Mouse (Mus musculus) neural tube, embryonic 10.5 days (tissue): Measurements from ENCODE around the gene Plekha1.

Experiments used
- DNase-seq: peaks from one replicate; pipeline ENCODE4 v3.0.0-alpha.2; 2017; ENCODE audit warnings: low spot score; ENCODE audit errors: extremely low spot score

Gene Plekha1

DNA sequence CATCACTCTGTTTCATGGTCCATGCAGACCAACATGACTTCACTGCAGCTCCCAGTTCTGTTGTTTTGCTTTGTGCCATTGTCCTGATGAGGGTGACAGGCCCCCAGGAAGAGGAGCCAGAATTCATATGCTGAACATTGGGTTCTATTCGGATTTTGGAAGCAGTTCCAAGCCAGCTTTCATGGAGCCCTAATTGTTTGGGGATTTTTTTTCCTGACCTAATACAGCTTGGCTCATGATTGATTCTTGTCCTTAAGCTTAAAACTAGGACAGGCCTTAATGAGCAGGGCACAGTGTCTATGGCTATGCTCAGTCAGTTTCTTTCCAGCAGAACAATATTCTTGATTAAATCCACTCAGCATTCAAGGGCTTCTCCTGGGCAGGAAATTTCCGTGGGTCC is 52.7 kb downstream of the Plekha1 start:
- DNase-seq = no peak

DNA sequence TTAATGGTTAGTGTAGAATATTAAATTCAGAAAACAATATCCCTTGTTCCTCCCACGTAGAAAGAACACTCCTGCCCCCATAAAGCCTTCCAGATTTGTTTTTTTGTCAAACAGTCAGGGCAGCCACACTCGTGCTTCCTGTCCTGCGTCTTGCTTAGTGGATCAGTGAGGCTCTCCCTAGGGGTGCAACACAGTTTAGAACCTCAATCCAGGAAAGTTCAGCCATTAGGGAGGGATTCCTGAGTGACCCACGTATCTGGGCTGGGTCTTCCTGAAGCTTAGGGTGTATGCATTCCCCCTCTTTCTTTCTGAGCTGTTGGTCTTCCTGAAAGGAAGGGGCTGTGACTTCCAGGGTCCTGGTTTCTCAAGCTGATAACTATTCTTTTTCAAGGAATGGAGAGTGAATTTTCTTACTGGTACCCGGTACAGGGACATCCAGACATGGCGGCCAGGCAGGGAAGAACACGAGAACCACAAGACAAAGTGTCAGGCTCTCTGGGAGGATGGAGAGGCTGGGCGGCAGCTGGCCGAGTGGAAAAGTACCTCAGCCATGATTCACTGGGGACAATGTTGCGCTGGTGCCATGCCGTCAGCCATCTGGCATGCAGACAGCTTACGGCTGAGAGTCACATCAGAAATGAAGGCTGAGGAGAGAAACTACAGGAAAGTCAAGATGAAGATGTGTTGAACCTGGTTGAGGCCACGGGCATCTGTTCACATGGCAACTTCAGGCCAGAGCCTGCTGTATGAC is 57.6 kb downstream of the Plekha1 start:
- no peak for DNase-seq

DNA sequence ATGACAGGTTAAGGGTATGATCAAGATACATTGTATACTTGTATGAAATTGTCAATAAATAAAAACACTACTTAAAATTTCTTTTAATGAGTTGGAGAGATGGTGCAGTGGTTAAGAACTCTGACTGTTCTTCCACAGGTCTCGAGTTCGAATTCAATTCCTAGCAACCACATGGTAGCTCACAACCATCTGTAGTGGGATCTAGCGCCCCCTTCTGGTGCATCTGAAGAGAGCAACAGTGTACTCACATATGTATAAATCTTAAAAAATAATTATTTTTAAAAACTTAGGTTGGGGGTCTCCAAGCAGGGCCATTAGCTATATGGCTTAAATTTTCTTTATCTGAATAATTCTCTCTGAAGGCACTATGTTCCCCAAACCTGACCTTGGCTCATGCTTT is 64.8 kb downstream of the Plekha1 start:
- DNase-seq = no peak

DNA sequence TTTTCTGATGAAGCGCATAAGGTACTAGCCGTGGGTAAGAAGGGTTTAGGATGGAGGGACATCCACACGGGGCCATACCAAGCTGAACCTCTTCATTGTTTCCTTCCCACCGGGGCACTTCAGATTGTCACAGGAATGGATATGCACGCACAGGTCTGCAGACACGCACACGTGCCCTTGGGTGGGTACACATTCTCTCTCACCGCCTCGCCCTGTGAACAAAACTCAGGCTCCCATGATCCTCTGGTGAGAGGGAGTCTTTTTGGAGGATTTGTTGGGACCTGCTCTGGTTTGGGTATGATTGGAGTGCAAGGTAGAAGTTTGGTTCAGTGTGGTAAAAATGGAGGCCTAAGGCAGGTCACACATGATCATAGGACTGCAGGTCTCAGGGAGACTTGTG is 67.4 kb downstream of the Plekha1 start:
- DNase-seq = no peak

DNA sequence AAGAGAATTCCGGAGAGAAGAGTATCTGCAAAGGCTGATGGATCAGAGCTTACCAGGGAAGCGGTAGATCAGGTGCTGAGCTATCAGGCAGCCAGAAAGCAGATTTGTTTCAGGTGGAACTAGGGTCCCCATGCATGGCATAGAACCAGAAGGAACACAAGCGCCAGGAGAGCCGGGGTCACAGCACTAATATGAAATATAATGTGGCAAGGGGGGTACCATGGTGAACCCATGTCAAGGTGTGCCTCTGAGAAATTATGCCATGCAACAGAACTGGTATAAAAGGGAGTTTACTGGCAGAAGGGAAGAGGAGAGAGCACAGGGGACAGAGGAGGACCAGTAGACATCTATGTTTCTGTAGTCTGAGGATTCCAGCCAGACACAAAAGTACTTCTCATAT is 69.1 kb downstream of the Plekha1 start:
- no peak for DNase-seq

DNA sequence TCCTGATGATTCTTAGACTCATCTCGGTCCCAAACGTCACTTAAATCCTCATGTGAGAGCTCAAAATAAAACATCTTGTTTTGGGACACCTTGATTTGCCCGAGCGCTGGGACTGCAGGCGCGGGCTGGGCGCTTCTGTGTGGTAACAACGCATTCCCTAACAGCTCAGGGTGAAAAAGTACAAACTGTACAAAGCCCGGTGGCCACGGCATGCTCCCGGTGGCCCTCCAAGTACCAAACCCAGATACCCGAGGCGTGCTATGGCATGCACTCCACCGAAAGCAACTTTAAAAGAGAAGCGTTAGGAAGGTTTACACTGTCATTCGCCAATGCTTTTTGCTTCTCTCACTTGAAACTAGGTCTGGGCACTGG is 69.9 kb downstream of the Plekha1 start:
- no peak for DNase-seq

DNA sequence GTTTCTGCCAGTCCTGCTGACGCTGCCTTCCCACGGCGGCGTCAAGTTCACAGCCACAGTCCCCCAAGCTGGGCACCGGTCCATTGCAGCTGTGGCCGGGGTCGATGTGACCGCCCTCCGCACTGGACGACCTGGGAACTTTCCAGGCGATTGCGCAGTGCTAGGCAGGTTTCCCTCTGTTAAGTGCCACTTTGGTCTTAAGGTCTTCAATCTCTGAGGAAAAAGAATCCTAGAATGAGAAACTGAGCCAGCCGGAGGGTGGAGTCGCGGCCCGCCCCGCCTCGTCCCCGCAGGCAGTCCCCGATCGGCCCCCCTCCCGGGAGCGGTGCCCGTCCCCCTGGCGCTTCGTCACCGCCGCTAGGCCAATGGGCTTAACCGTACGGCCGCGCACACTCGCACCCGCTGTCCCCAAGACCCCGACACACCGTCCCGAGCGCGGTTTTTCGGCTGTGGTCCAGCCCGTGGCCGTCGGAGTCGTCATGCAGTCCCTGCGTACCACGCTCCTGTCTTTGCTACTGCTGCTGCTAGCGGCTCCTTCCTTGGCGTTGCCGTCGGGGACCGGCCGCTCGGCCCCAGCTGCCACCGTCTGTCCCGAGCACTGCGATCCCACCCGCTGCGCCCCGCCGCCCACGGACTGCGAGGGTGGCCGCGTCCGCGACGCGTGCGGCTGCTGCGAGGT is 70.4 kb downstream of the Plekha1 start, which contains the start of gene Htra1:
Htra1 (plus strand) TSS at position 319 of the 679 bp plus-strand sequence.
- peak; percentile 64 for DNase-seq

DNA sequence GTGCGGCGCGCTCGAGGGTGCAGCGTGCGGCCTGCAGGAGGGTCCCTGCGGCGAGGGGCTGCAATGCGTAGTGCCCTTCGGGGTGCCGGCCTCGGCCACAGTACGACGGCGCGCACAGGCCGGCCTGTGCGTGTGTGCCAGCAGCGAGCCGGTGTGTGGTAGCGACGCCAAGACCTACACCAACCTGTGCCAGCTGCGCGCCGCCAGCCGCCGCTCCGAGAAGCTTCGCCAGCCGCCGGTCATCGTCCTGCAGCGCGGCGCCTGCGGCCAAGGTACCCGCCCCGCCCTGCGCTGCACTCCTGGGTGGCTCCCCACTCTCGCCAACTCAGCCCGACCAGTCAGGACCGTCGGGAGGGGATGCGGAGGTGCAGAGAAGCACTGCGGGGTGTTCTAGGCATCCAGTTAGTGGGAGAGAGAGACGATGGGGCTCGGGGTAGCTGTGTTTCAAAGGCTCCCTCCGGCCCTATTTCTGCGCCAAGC is 71.0 kb downstream of the Plekha1 start:
- no peak for DNase-seq

DNA sequence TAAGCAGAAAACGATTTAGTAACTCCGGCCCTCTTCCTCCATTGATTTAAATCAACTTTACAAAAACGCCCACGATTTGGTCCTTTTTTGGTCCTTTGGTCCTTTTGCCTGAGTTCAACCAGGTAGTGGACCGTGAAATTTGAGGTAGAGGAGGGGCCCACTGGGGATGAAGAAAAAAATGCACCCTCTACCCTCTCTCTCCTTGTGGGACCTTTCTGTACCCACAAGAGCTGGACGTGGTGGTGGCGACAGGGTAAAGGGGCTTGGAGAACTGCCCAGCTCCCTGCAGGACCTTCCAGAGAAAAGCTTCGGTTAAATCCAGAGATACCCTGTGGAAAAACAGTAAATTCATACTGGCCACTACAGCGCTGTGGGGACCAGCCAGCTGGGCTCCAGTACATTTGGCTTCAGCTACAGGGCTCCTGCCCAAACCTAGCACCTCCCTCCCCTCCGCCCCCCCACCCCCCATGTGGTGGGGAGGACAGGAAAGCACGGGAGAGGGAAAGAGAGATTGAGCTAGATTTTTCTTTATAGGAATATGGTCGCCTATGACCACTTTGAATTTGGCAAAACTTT is 71.8 kb downstream of the Plekha1 start:
- DNase-seq = no peak

DNA sequence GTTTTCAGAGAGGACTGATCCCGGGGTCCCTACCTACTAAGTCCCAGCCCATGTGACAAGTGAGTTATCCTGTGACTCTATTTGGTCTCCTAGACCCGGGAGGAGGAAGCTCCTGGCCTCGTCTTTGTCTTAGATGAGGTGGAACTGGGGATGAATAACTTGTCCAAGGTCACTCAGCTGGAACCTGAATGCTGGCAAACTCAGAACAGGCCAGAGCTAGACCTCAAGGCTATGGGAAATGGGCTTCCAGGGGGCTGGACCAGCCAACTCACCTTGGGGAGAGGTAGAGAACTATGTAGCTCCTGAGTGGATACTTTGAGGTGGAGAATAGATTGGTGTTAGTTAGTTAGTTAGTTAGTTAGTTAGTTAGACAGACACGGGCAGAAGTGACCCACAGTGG is 72.4 kb downstream of the Plekha1 start:
- DNase-seq = no peak

DNA sequence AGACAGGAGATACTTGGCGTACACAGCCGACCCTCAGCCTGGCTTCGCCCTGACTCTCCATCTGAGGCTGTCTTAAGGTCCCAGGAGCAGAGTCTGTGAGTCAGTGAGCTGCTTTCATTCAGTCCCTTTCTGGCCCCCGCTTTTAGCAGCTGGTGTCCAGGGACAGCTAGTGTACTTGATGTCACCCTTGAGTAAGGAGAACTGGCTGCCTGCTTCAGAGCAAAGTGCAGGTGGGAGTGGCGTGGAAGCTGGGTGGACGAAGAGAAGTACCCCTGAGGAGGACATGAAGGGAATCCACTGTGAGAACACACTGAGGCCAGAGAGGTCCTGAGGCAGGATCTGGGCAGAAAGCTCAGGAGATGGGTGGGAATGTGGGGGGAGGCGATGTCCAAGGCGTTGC is 73.3 kb downstream of the Plekha1 start:
- no peak for DNase-seq

DNA sequence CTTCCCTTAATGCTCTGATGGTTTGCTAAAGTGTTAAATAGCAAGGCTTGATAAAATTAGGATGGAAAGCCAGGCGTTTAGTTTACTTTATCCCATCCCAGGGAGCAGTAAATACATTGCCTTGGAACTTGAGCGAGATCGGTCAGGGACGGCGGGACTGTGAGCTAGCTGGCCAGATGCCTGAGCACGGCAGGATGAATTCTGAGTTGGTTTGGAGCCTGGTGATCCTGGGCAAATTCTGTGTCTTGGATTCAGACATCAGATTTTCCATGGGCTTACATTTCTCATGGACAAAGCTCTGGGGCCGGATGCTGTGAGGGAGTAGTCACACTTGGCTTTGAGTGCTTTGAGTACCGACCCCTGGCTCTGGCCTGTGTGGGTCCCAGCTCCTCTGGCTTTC is 75.2 kb downstream of the Plekha1 start:
- DNase-seq = no peak

DNA sequence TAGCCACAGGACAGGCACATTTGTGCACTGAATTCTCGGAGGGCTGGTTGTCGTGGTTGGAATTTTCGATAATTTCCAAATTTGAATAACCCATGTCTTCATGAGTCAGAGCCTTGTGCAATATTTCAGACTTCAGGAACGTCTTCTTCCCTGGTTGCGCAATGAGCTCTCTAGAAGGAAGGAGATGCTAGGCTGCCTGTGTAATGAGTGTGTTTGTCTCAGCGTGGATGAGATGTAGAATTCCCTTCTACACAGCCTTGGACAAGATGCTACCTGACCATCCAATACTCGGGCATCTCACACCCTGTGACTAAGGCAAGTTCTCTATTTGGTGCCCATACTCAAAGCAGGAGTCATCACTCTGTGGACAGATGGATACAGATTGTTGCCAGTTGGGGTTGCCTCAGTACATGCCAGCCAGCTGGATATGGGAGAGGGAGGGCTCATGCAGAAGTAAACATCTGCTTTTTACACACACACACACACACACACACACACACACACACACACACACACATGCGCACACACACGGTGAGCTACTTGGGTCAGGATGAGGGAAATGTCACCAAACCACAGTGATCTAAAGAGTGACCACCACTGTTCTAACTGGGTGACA is 77.8 kb downstream of the Plekha1 start:
- no peak for DNase-seq

DNA sequence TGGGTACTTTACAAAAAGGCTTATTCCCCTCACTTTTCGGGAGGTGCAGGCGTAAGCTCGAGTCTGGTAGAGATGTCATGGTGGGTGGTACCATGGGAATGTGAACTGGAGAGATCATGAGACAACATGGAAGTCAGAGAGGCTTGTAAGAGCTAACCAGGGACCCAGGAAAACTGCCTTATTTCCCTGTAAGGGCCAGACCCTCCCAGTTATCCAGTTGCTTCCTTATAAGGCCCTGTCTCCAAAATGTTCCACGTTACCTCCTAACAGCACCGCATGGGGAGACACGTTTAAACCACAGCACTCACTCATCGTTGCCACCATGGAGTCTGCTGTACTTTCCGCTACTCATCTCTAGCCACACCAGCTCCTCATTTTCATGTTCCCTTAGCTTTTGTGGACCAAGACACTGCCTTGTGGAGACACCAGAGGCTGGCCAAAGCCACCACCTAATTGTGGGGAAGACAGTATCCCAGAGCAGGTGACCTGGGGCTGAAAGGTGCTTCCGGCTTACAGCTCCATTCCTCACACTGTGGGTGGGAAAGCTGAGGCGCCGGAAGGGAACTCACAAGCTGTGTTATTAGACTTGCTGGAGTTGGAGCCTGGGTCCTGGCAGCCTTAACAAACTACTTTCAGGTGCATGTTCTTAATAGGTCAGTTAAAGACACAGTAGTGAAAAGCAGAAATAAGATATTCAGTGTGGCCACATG is 79.4 kb downstream of the Plekha1 start:
- DNase-seq = no peak

DNA sequence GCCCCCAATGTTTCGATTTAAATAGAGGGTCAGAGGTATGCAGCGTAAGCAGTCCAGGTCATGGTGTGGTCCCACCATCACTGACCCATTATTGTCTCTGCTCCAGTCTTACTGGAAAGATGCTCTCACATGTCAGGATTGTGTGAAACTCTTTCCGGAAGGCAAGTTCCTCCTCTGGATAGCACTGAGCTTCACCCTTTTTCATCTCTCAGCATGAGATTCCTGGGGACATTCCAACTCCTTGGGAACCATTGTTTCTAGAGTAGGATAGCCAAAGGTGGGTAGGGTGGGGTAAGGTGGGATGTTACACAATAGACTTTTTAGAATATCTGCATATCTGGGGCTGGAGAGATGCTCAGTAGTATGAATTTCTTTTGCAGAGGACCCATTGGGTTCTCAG is 80.2 kb downstream of the Plekha1 start:
- DNase-seq = no peak

DNA sequence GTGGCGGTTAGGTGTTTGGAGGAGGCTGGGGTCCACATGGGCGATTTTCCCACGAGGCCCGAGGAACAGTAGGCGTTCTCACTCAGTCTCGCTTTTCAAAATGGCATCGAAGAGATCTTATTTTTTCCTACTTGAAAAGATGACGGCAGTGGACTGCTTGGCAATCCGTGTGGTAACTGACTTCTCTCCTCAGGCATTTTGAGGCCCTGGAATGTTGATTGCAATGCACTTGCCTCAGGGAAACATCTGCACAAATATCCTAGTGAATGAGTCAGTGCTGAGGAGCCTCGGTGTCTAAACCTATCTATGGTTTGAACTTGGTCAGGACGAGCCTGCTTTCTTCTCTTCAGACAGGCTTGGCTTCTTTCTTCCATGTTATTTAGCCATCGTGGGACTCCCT is 80.7 kb downstream of the Plekha1 start:
- no peak for DNase-seq

DNA sequence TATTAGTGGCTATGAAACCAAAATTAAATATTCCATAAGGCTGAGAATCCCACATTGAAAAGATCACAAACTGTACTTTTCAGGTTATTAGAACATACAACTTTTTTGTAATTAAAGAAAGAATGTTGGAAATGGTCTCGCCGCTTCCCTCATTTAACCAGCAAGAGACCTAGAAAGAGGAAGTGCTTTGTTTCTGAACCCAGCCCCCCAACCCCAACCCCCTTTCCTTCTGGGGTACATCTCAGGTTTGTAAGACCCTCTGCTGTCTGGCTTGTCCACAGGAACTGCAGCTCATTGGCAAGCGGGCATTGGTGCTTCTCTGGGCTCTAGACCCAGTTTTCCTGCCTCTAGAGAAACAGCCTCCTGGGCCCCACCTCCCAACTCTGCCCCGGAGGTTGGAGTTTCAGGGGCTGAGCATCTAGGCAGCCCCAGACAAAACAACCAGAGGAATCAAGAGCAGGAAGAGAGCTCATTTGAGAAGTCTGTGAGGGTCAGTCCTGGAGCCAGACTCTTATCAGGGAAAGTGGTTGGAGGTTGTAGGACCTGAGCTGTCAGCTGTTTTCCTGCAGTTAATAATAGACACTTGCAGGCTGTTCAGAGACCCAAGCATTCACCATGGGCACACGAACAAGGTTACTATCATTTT is 83.1 kb downstream of the Plekha1 start:
- DNase-seq = no peak

DNA sequence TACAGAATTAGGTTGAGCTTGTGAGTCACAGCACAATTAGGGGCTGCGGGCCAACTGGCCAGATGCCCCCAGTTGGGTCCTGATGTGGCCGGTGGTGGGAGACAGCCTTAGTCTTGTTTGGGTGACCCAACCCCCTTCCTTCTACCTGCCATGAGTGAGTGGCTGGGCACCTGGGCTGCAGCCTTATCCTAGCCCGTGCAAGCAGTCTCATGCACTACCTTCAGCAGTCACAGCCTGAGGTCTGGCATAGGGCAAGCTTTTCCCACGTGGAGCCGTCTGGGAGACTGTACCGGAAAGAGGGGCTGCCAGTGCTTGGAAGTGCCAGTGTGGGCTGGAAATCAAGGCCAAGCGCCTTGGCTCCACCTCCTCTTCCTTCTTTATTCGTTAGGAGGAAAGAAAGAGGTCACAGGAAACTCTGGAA is 83.8 kb downstream of the Plekha1 start:
- DNase-seq = no peak

DNA sequence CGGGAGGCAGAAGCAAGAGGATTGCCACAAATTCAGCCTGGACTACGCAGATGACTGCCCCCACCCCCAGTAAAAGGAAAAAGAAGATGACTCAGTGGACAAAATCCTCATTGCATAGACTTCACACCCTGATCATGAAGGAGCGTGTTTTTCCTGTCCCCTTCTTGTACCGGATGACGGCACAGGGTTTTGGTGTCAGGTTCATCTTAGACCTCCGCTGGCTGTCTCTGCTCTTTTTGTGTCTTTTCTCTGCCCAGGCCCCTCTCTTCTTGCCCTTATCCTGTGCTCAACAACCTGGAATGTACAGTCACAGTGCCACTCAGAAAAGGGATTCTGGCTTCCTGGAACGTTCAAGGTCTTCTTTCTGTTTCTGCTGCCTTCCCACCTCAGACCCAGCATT is 84.9 kb downstream of the Plekha1 start:
- DNase-seq = no peak

DNA sequence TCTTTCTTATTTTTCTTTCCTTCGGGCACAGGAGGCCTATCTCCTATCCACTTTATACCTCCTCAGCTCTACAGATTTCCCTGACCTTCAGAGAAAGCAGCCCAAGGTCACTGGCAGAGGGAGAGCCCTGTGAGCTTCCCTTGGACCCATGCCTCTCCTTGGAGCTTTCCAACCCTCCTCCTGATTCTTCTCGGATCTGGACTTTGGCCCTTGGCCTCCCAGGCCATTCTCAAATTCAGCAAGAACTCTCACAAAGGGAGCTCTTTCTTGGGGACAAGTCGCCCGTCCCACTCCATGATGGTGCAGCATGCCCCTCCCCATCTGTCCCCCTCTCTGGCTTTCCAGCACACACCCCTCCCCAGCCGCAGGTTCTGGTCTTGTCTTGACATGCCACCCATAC is 85.4 kb downstream of the Plekha1 start:
- DNase-seq = no peak

DNA sequence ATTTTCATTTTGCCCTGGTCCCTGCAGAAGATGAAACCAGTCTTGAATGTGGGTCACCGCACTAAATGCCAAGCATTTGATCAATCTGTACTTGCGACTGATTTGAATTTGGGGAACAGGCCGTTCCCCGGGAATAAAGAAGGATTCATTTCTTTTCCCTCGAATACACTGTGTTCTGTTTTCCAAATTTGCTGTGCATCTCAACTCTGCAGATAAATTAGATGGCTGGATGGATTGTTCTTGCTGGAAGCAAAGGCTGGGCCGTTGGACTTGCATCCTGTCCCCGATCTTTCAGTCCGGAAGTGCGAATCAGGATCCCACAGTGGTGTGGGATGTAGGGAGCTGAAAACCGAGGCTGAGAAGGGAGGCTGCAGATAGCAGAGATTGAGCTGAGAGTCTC is 87.8 kb downstream of the Plekha1 start:
- no peak for DNase-seq
